Mouse (Mus musculus) G1E (cell line): Measurements from ENCODE around the gene Ulk4. TPM values are rescaled to one million over a fixed set of nuclear protein-coding genes. Genes with fewer than 3 reads are reported as not detected.

Experiments
- ATAC-seq: 2 replicates; pipeline ENCODE4 v1.8.0; 2016; ENCODE audit warnings: mild to moderate bottlenecking; ENCODE audit not compliant: insufficient number of reproducible peaks, poor library complexity, low FRiP score, severe bottlenecking; ENCODE audit errors: extremely low read depth
- DNase-seq: peaks from one replicate; pipeline ENCODE4 v3.0.0; 2012; ENCODE audit warnings: low spot score
- H3K27me3 ChIP-seq: 2 replicates; pipeline ENCODE4 v1.6.1; 2012; ENCODE audit warnings: mild to moderate bottlenecking, low read length, inconsistent platforms; ENCODE audit not compliant: insufficient read depth
- H3K36me3 ChIP-seq: replicated peaks from 2 replicates; pipeline ENCODE3; 2012; ENCODE audit warnings: mild to moderate bottlenecking, inconsistent platforms
- H3K4me1 ChIP-seq: 2 replicates; pipeline ENCODE4 v1.6.1; 2012; ENCODE audit warnings: low read depth, low read length, inconsistent platforms, mixed read lengths; ENCODE audit not compliant: insufficient read depth
- H3K4me3 ChIP-seq: 2 replicates; pipeline ENCODE4 v1.5.1; 2012; ENCODE audit warnings: low read depth, mild to moderate bottlenecking, inconsistent platforms, low read length, moderate library complexity, mixed read lengths
- H3K9me3 ChIP-seq: replicated peaks from 2 replicates; pipeline ENCODE4 v1.6.1; 2012; ENCODE audit warnings: inconsistent platforms
- CTCF ChIP-seq: IDR thresholded peaks from 2 replicates; pipeline ENCODE4 v1.5.1; 2012; ENCODE audit warnings: low read depth, low read length, inconsistent platforms, mixed read lengths
- GATA1 ChIP-seq: IDR thresholded peaks from 2 replicates; pipeline ENCODE4 v1.6.1; 2012; ENCODE audit warnings: borderline replicate concordance, low read length, inconsistent platforms, mixed read lengths
- GATA2 ChIP-seq: IDR thresholded peaks from 2 replicates; pipeline ENCODE4 v1.6.1; 2012; ENCODE audit warnings: low read depth, low read length, inconsistent platforms, borderline replicate concordance
- POLR2AphosphoS5 ChIP-seq: IDR thresholded peaks from 2 replicates; pipeline ENCODE4 v1.6.1; 2012; ENCODE audit warnings: low read depth, low read length, inconsistent platforms; ENCODE audit not compliant: insufficient replicate concordance
- TAL1 ChIP-seq: conservative IDR thresholded peaks from 2 replicates; pipeline ENCODE4 v1.6.1; 2012; ENCODE audit warnings: low read depth, low read length, inconsistent platforms, mixed read lengths
- polyA plus RNA-seq: library from polyadenylated mRNA; stranded (reverse); fragments of >175 nt; gene quantifications from 2 replicates; pipeline ENCODE4 v1.2.3, GENCODE M21; 2012
- total RNA-seq, 2 experiments: library from RNA; stranded (forward) in 1 of 2; stranded (reverse) in 1 of 2; fragments of 200-1000 nt in 1 of 2; fragments of >200 nt in 1 of 2; fragmentation: Nextera tagmentation in 1 of 2; gene quantifications; 2 replicates each; pipeline ENCODE4 v1.2.3; 2014 to 2017

Ulk4 gene
- total and polyA plus RNA-seq, 3 experiments = 0.52 to 3.2 (median 1.6) TPM

DNA sequence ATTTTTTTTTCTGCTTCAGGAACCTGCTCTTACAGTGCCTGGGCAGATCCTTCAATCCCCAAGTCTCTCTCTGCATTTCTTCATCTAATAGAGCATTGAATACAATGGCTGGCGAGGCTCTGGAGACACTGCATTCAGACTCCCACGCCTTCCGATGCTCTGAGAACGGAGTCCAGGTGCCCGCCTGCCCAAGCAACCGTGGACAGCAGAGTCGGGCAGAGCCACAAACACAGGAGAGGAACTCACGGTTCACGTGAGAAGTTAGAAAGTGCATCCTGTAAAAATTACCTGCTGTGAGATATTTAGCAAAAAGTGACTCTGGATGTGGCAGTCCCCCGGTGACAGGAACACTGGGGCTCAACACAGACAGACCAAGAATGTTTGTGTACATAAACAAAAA, 59.3 kb downstream of the Ulk4 start:
- peaks cover 7% of the 10 kb centered on the region; the same call in 1 of the 2 replicates for H3K27me3 ChIP-seq
- no peaks in the 10 kb centered on the region for H3K4me1 ChIP-seq
- TF ChIP-seq GATA2 = no peak
- TF ChIP-seq CTCF = no peak
- TF ChIP-seq POLR2AphosphoS5 = no peak
- no peak for TF ChIP-seq TAL1
- TF ChIP-seq GATA1 = no peak
- 0 out of 2 replicates have a peak, but pooled peaks cover under 1% of the 10 kb centered on the region for H3K9me3 ChIP-seq
- no peaks in the 10 kb centered on the region for H3K36me3 ChIP-seq
- ATAC-seq (no peak), DNase-seq (no peak)
- no peak overlapping the region for H3K4me3 ChIP-seq

DNA sequence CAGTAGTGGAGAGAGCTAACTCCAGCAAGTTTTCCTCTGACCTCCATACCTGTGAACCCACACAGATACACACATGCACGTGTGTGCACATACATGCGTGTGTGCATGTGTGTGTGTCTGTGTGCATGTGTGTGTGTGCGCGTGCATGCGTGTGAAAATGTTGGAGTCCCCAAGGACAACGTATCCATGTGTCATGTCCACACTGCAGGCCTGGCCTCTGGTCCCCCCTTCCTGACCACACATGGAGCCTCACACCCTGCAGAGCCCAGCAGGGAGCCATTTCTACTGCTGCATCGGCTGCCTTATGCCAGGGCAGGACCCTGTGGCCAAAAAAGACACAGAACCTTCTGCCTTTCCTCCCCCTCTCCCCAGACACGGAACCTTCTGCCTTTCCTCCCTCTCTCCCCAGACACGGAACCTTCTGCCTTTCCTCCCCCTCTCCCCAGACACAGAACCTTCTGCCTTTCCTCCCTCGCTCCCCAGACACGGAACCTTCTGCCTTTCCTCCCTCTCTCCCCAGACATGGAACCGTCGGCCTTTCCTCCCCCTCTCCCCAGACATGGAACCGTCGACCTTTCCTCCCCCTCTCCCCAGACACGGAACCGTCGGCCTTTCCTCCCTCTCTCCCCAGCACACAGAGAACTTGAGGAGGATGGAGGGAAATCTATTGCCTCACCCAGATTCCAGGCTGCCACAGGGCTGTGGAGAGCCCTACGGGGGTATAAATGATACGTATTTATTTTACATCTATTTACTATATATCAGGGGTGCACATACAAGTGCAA, 60.3 kb downstream of the Ulk4 start:
- TF ChIP-seq TAL1 = no peak
- no peak for TF ChIP-seq GATA2
- TF ChIP-seq POLR2AphosphoS5 = no peak
- no peak for TF ChIP-seq GATA1
- no peak for TF ChIP-seq CTCF
- Histone ChIP-seq H3K4me1 (no peaks in the 10 kb centered on the region), H3K27me3 (peaks cover 9% of the 10 kb centered on the region; the same call in 1 of the 2 replicates), H3K36me3 (no peaks in the 10 kb centered on the region), H3K9me3 (0 out of 2 replicates have a peak, but pooled peaks cover 3% of the 10 kb centered on the region), H3K4me3 (no peak overlapping the region)
- ATAC-seq = no peak
- DNase-seq = no peak

DNA sequence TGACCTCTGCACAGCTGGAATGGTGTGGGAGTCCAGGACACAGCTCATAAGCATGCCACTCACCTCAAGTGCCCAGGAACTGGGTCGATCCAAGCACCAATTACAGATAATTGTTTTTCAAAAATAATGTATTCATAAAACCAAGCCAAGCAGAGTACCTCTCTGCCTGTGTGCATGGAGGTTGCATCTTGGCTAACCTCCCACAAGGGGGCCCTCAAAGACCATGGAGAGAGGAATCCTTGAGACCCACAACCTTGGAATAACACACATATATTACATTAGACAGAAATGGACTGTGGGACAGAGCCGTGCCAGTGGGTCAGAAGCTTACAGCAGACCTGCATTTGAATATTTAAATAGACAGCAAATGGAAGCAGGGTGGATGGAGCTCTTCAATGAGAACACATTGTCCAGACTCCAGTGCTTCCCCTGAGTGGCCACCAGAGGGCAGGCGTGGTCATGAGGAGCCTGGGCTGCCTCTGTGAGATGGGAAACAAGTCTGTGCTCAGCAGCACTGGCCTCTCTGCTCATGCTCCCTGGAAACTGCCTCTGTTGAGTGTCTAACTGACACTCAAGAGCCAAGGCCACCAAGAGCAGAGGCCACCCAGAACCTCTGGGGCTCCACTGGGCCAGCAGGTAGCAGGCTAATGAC, 61.5 kb downstream of the Ulk4 start:
- no peaks in the 10 kb centered on the region for H3K4me1 ChIP-seq
- no peak overlapping the region for H3K4me3 ChIP-seq
- H3K36me3 ChIP-seq = no peaks in the 10 kb centered on the region
- H3K9me3 ChIP-seq = peaks cover 5% of the 10 kb centered on the region; the same call in 1 of the 2 replicates
- H3K27me3 ChIP-seq = peaks cover 9% of the 10 kb centered on the region; the same call in 1 of the 2 replicates
- ATAC-seq (peak; percentile 49), DNase-seq (peak; percentile 47)
- TF ChIP-seq CTCF (peak; percentile 85), GATA1 (no peak)

DNA sequence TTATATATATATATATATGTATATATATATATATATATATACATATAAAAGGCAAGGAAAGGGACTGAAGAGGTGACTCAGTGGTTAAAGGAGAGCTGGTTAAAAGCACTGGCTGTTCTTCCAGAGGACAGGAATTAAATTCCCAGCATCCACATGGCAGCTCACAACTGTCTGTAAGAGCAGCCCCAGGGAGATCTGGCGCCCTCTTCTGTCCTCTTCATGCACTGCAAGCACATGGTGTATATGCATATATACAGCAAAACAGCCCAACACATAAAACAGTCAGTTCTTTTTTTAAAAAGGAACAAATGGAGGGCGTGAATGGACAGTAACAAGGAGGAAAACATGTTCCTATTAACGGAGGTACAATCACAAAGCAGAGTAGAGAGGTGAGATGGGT, 64.7 kb downstream of the Ulk4 start:
- Histone ChIP-seq H3K9me3 (peaks cover 9% of the 10 kb centered on the region; the same call in 1 of the 2 replicates), H3K36me3 (no peaks in the 10 kb centered on the region), H3K4me1 (no peaks in the 10 kb centered on the region), H3K4me3 (no peak overlapping the region), H3K27me3 (peaks cover 6% of the 10 kb centered on the region; the same call in 1 of the 2 replicates)
- ATAC-seq = no peak
- no peak for DNase-seq
- no peak for TF ChIP-seq GATA1
- TF ChIP-seq CTCF = no peak
- no peak for TF ChIP-seq GATA2
- no peak for TF ChIP-seq POLR2AphosphoS5
- TF ChIP-seq TAL1 = no peak

DNA sequence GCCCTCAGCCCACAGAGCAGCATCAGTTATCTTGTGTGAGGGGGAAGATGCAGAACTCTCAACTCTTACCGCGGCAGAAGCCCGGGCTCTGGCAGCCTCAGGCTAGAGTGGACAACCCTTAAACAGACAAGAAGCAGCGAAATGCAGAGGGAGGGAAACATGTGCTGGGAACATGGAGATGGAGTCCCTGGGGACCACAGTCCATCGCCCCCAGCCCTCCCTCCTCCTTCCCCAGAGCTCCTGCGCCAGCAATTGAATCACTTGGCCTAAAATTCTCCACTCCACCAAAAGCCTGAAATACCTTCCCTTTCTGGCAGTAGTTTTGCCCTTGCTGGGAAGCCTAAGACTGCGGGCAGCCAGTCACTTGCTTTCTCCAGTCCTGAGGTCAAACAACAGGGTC, 72.0 kb downstream of the Ulk4 start:
- Histone ChIP-seq H3K36me3 (no peaks in the 10 kb centered on the region), H3K4me3 (no peak overlapping the region), H3K9me3 (no peaks in the 10 kb centered on the region; the same call in none of the 2 replicates), H3K4me1 (no peaks in the 10 kb centered on the region), H3K27me3 (no peaks in the 10 kb centered on the region)
- ATAC-seq = no peak
- no peak for DNase-seq
- no peak for TF ChIP-seq GATA2
- TF ChIP-seq CTCF = no peak
- no peak for TF ChIP-seq POLR2AphosphoS5
- no peak for TF ChIP-seq GATA1

DNA sequence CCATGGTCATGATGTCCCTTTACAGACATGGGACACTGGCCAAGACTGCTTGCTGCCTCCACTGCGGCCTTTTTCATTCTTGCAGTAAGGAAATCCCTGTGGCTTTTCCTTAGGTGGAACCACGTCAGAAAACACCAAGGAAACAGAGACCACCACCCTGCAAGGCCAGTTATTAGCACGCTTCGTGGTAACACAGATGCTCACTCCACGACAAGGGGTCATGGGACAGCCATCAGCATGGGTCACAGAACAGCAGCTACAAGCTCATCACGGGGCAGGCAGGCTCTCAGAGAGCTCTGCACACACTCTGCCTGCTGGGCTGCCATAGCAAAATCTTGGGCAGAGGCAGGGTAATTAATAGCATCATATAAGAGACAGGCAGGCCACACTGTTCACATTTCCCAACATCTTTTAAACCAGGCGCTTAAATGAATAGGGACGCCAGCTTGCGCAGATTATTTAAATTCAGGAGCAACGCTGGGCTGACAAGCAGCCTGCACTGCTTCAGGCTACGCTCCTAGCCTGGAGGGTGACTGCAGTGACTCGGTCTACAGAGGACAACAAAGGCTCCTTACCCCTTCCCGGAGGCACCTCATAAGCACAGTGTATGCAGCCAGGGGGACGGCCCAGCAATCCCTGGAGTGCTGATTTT, 72.7 kb downstream of the Ulk4 start:
- Histone ChIP-seq H3K4me3 (no peak overlapping the region), H3K36me3 (no peaks in the 10 kb centered on the region), H3K9me3 (no peaks in the 10 kb centered on the region; the same call in none of the 2 replicates), H3K27me3 (no peaks in the 10 kb centered on the region), H3K4me1 (no peaks in the 10 kb centered on the region)
- DNase-seq = no peak
- ATAC-seq = no peak
- no peak for TF ChIP-seq GATA1
- no peak for TF ChIP-seq GATA2
- no peak for TF ChIP-seq POLR2AphosphoS5
- TF ChIP-seq CTCF = no peak
- TF ChIP-seq TAL1 = no peak
